Mouse (Mus musculus) CH12.LX (cell line): ENCODE measurements around the gene Cenpk.

Experiments
- CTCF ChIP-seq, 2 experiments: IDR thresholded peaks in 1 of 2; conservative IDR thresholded peaks in 1 of 2; 2 replicates each; pipeline ENCODE4 v1.5.1; 2011 to 2012; ENCODE audit warnings: low read depth in 2 of 2, low read length in 2 of 2, improper control_type of control experiment in 1 of 2, inconsistent platforms in 1 of 2, mild to moderate bottlenecking in 1 of 2, moderate library complexity in 1 of 2
- EP300 ChIP-seq: IDR thresholded peaks from 2 replicates; pipeline ENCODE4 v1.6.1; 2011; ENCODE audit warnings: low read length, improper control_type of control experiment
- ETS1 ChIP-seq: conservative IDR thresholded peaks from 2 replicates; pipeline ENCODE4 v1.6.1; 2012; ENCODE audit warnings: low read depth, mild to moderate bottlenecking, inconsistent platforms, low read length, improper control_type of control experiment, moderate library complexity
- MAFK ChIP-seq: IDR thresholded peaks from 2 replicates; pipeline ENCODE4 v1.6.1; 2011; ENCODE audit warnings: low read length, improper control_type of control experiment; ENCODE audit not compliant: insufficient replicate concordance
- MAX ChIP-seq: IDR thresholded peaks from 2 replicates; pipeline ENCODE4 v1.6.1; 2011; ENCODE audit warnings: low read length, improper control_type of control experiment
- NELFE ChIP-seq: IDR thresholded peaks from 2 replicates; pipeline ENCODE4 v1.6.1; 2011; ENCODE audit warnings: low read depth, low read length, improper control_type of control experiment
- POLR2A ChIP-seq: IDR thresholded peaks from 2 replicates; pipeline ENCODE4 v1.6.1; 2011; ENCODE audit warnings: low read depth, mild to moderate bottlenecking, improper control_type of control experiment, low read length
- POLR2AphosphoS2 ChIP-seq: IDR thresholded peaks from 2 replicates; pipeline ENCODE4 v1.6.1; 2011; ENCODE audit warnings: low read depth, low read length, improper control_type of control experiment
- RCOR1 ChIP-seq: conservative IDR thresholded peaks from 2 replicates; pipeline ENCODE4 v1.6.1; 2012; ENCODE audit warnings: low read depth, mild to moderate bottlenecking, inconsistent platforms, low read length, improper control_type of control experiment
- TBP ChIP-seq: conservative IDR thresholded peaks from 2 replicates; pipeline ENCODE4 v1.6.1; 2011; ENCODE audit warnings: low read depth, low read length, improper control_type of control experiment
- TCF12 ChIP-seq: IDR thresholded peaks from 2 replicates; pipeline ENCODE4 v1.6.1; 2014; ENCODE audit warnings: low read depth, mild to moderate bottlenecking, inconsistent platforms, low read length, improper control_type of control experiment
- UBTF ChIP-seq: IDR thresholded peaks from 2 replicates; pipeline ENCODE4 v1.6.1; 2012; ENCODE audit warnings: low read depth, mild to moderate bottlenecking, inconsistent platforms, low read length, improper control_type of control experiment, moderate library complexity
- USF1 ChIP-seq: IDR thresholded peaks from 2 replicates; pipeline ENCODE4 v1.6.1; 2014; ENCODE audit warnings: low read depth, mild to moderate bottlenecking, inconsistent platforms, low read length, improper control_type of control experiment
- ZKSCAN1 ChIP-seq: IDR thresholded peaks from 2 replicates; pipeline ENCODE4 v1.6.1; 2012; ENCODE audit warnings: low read depth, inconsistent platforms, low read length, improper control_type of control experiment, borderline replicate concordance

DNA sequence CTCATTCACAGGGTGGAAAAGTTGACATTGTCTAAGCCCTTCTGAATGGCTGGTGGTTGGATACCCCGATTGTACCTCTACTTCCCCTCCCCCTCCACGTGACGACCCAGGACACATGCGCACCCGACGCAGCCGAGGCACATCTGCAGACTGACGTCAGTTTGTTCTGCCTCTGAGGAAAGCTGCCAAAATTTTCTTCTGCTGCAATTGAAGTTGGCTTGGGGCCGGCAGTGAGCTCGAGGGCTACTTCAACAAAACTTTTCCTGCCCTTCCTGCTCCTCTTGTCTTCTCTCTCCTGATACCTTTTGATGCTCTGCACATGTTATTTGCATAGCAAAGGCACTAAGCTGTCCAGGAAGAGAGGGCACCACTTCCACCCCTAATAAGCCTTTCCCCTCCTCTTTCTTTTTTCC is 58.5 kb downstream of the Cenpk start:
- TF ChIP-seq USF1 (peak; percentile 85), CTCF (conservative IDR thresholded peaks at IDR 0.05 in 1 of 2, IDR thresholded peaks at IDR 0.05 in 1 of 2; ENCODE audit: low read depth in 2 of 2, low read length in 2 of 2) (no peak), EP300 (peak; percentile 53), UBTF (no peak), POLR2A (0 out of 2 replicates have a peak, but pooled peaks have one; percentile 25), NELFE (no peak), RCOR1 (no peak; the same call in 1 of the 2 replicates), ZKSCAN1 (no peak), TCF12 (peak; percentile 83), TBP (no peak), POLR2AphosphoS2 (no peak), ETS1 (peak; percentile 93), MAFK (no peak), MAX (peak; percentile 94)
